ENCODE assay signal across 19 mouse cellular contexts in the genomic region with DNA sequence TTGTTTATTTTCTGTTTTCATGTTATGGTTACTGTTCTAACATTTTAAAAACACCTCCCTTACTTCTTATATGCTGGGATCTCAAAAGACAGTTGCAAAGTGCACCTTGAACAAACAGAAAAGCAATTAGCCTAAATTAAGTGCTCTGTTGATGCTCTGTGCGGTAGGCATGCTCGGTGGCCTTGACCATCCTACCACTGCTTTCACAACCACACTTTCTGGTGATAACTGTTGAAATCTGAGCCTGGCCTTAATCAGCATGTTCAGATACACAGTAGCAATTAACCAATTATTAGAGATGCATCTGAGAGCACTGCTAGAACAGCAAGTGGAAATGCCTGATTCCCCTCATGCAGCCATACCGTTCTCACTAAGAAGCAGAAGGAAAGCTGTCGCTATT.
"Had no signal": no experiment of that assay in that cellular context is flagged by ENCODE, and none has a peak within 500 bp of the region (broad histone marks: within the 10 kb centered on the region; RNA-seq: fewer than 3 reads in every experiment).

No protein-coding gene starts in this region.

- DNase-seq: lung, adult 2 months; lung, postnatal 14 days; lung, postnatal 36 days; retina, postnatal 1 day; right cerebral cortex, adult 18-20 months; right cerebral cortex, postnatal 25 days; right cerebral cortex, postnatal 4 days; spleen, adult 18-20 months; thymus, adult 18-20 months; thymus, postnatal 14 days; thymus, postnatal 36 days had no signal

- ATAC-seq: lung, postnatal 0 days; midbrain, embryonic 13.5 days; midbrain, embryonic 15.5 days had no signal

- H3K36me3 ChIP-seq: midbrain, embryonic 15.5 days had no signal

- H3K4me2 ChIP-seq: lung, embryonic 15.5 days; midbrain, embryonic 11.5 days; midbrain, embryonic 13.5 days; midbrain, embryonic 15.5 days; neural tube, embryonic 12.5 days had no signal

- H3K27ac ChIP-seq: lung, embryonic 15.5 days; macrophage; midbrain, embryonic 13.5 days; midbrain, embryonic 15.5 days; neural tube, embryonic 12.5 days had no signal

- H3K9me3 ChIP-seq: lung, embryonic 15.5 days; midbrain, embryonic 13.5 days; midbrain, embryonic 15.5 days; neural tube, embryonic 12.5 days had no signal

- H3K9ac ChIP-seq: lung, embryonic 15.5 days; midbrain, embryonic 13.5 days; midbrain, embryonic 15.5 days; neural tube, embryonic 12.5 days had no signal

- H3K4me1 ChIP-seq: lung, embryonic 15.5 days; midbrain, embryonic 15.5 days; neural tube, embryonic 12.5 days had no signal

- H3K27me3 ChIP-seq: lung, embryonic 15.5 days; megakaryocyte, embryonic 14.5 days; midbrain, embryonic 13.5 days; midbrain, embryonic 15.5 days; neural tube, embryonic 12.5 days had no signal

- H3K4me3 ChIP-seq: lung, embryonic 15.5 days; megakaryocyte, embryonic 14.5 days; midbrain, embryonic 13.5 days; midbrain, embryonic 15.5 days; neural tube, embryonic 12.5 days had no signal
